ENCODE assay signal across 24 mouse cellular contexts in the genomic region with DNA sequence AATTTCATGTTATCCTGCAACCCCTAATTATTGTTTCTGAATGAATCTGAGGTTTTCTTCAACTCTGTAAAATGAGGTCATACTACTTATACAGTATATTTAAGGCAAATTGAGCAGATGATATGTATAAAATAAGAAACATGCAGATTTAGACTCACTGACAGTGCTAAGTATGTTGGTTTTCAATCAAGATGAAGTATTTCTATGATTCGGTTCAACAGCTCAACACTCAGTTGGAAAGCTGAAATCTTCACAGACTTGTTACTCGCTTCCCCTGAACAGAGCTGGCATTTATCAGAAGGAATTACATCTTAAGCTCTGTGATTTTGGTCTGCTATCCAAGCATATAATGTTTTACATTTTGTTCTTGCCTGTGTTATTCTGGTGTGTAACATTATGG.
A peak's percentile ranks its signal among the peaks of the same experiment; 100 is the strongest.
DNase-seq lines count a peak whose midpoint lies in the region; ATAC-seq and TF ChIP-seq lines count a peak whose summit lies in the region.
"Had no signal": no experiment of that assay in that cellular context is flagged by ENCODE, and none has a peak within 500 bp of the region (broad histone marks: within the 10 kb centered on the region; RNA-seq: fewer than 3 reads in every experiment).

No protein-coding gene starts in this region.

- peak; percentile 66 for ATAC-seq in forebrain, postnatal 0 days
- ATAC-seq in forebrain, embryonic 16.5 days = no peak
- ATAC-seq in frontal cortex, adult (ENCODE audit: low TSS enrichment) = peak; percentile 89
- ATAC-seq in erythroblast, adult 5-6 weeks (replicated peaks; ENCODE audit: low FRiP score, poor library complexity, severe bottlenecking) = no peak
- ATAC-seq: activated CD4-positive, CD25-positive, alpha-beta regulatory T cell, adult 4 months; CD4-positive, CD25-positive, alpha-beta regulatory T cell, adult 4 months; Patski had no signal

- H3K4me1 ChIP-seq in forebrain, postnatal 0 days (ENCODE audit: insufficient read depth) = no peaks in the 10 kb centered on the region
- no peaks in the 10 kb centered on the region for H3K4me1 ChIP-seq in forebrain, embryonic 16.5 days (replicated peaks; ENCODE audit: control insufficient read depth, insufficient read depth, low read length)

- no peaks in the 10 kb centered on the region for H3K9me3 ChIP-seq in forebrain, postnatal 0 days (ENCODE audit: low read length)
- no peaks in the 10 kb centered on the region for H3K9me3 ChIP-seq in forebrain, embryonic 16.5 days (ENCODE audit: control insufficient read depth, low read length)

- no peak overlapping the region for H3K4me2 ChIP-seq in forebrain, postnatal 0 days (ENCODE audit: low read depth)
- no peak overlapping the region for H3K4me2 ChIP-seq in forebrain, embryonic 16.5 days (ENCODE audit: low read length)

- H3K4me3 ChIP-seq in forebrain, postnatal 0 days (ENCODE audit: low read depth, low read length) = no peak overlapping the region
- H3K4me3 ChIP-seq in forebrain, embryonic 16.5 days (replicated peaks; ENCODE audit: low read length) = no peak overlapping the region

- H3K27ac ChIP-seq in forebrain, postnatal 0 days (ENCODE audit: low read depth, low read length) = no peak overlapping the region
- no peak overlapping the region for H3K27ac ChIP-seq in forebrain, embryonic 16.5 days (ENCODE audit: low read length)

- H3K27me3 ChIP-seq in forebrain, postnatal 0 days (ENCODE audit: insufficient read depth, low read length) = no peaks in the 10 kb centered on the region
- no peaks in the 10 kb centered on the region for H3K27me3 ChIP-seq in forebrain, embryonic 16.5 days (replicated peaks; ENCODE audit: control insufficient read depth, insufficient read depth, low read length)
- H3K27me3 ChIP-seq: CH12.LX, Patski had no signal

- no peak for TF ChIP-seq CTCF in forebrain, postnatal 0 days (IDR thresholded peaks at IDR 0.05; ENCODE audit: low read depth)

- WGBS in forebrain, postnatal 0 days = 52% methylated on average over 2 of the region's 2 CpGs
- WGBS in forebrain, embryonic 16.5 days = 72% methylated on average over 2 of the region's 2 CpGs

- DNase-seq in forebrain, postnatal 0 days = peak; percentile 25
- no peak for DNase-seq in frontal cortex, adult 2 months (ENCODE audit: extremely low spot score in 1 of 2, low spot score in 1 of 2)
- peak; percentile 19 for DNase-seq in brain, adult 2 months (ENCODE audit: low read depth, low spot score)
- DNase-seq in brain, embryonic 18.5 days (ENCODE audit: low read depth, low spot score) = peak; percentile 28
- DNase-seq in gastrocnemius, adult 18-20 months (ENCODE audit: low spot score) = no peak
- DNase-seq: adrenal gland, adult 2 months; adrenal gland, adult 8-10 months; adrenal gland, postnatal 10 days; adrenal gland, postnatal 14 days; adrenal gland, postnatal 25 days; adrenal gland, postnatal 36 days; B cell, adult 2 months; cerebellum, adult 11 months; cerebellum, adult 11-12 months; cerebellum, adult 18-20 months; cerebellum, adult 2 months had no signal

- H3K9ac ChIP-seq in forebrain, postnatal 0 days = no peak overlapping the region
- no peak overlapping the region for H3K9ac ChIP-seq in forebrain, embryonic 16.5 days (replicated peaks; ENCODE audit: low read depth, low read length)

- no peaks in the 10 kb centered on the region for H3K36me3 ChIP-seq in forebrain, postnatal 0 days (ENCODE audit: insufficient read depth)
- no peaks in the 10 kb centered on the region for H3K36me3 ChIP-seq in forebrain, embryonic 16.5 days (ENCODE audit: control insufficient read depth, insufficient read depth)
- H3K36me3 ChIP-seq: G1E had no signal

Comparison
In these comparisons a context has a peak if more than half of its experiments do, and no peak if none do; other contexts are left out.
1. ATAC-seq: peak in forebrain, postnatal 0 days (single experiment) and frontal cortex, adult (single experiment); none in forebrain, embryonic 16.5 days (single experiment) and erythroblast, adult 5-6 weeks (single experiment).
2. DNase-seq: peak in forebrain, postnatal 0 days (single experiment), brain, adult 2 months (single experiment) and brain, embryonic 18.5 days (single experiment); none in frontal cortex, adult 2 months (0 of 2) and gastrocnemius, adult 18-20 months (single experiment).